Mouse (Mus musculus): ENCODE measurements around the gene Evi2.

GRCm38 (mm10) chr11:79530774-79531173 lies 385 bp upstream of the Evi2 start:
- no peak for TF ChIP-seq GABPA (IDR thresholded peaks at IDR 0.05; ENCODE audit: insufficient replicate concordance, low read depth, low read length)
- TF ChIP-seq RCOR1 (conservative IDR thresholded peaks at IDR 0.05; ENCODE audit: low read depth, low read length) = no peak
- TF ChIP-seq CTCF (conservative IDR thresholded peaks at IDR 0.05 in 1 of 2, IDR thresholded peaks at IDR 0.05 in 1 of 2; ENCODE audit: low read depth in 2 of 2, low read length in 2 of 2) = no peak
- TF ChIP-seq POLR2A (IDR thresholded peaks at IDR 0.05; ENCODE audit: low read depth, low read length) = no peak
- TF ChIP-seq CHD1 (IDR thresholded peaks at IDR 0.05; ENCODE audit: low read depth, low read length) = no peak
- TF ChIP-seq BHLHE40 (IDR thresholded peaks at IDR 0.05; ENCODE audit: low read depth, low read length) = no peak

Data from CH12.LX (cell line).